Mouse (Mus musculus): Measurements from ENCODE around the gene Hoxa2. TPM values are rescaled to one million over a fixed set of nuclear protein-coding genes. Genes with fewer than 3 reads are reported as not detected.

Hoxa2 gene
- total RNA-seq (2023) = not detected

DNA sequence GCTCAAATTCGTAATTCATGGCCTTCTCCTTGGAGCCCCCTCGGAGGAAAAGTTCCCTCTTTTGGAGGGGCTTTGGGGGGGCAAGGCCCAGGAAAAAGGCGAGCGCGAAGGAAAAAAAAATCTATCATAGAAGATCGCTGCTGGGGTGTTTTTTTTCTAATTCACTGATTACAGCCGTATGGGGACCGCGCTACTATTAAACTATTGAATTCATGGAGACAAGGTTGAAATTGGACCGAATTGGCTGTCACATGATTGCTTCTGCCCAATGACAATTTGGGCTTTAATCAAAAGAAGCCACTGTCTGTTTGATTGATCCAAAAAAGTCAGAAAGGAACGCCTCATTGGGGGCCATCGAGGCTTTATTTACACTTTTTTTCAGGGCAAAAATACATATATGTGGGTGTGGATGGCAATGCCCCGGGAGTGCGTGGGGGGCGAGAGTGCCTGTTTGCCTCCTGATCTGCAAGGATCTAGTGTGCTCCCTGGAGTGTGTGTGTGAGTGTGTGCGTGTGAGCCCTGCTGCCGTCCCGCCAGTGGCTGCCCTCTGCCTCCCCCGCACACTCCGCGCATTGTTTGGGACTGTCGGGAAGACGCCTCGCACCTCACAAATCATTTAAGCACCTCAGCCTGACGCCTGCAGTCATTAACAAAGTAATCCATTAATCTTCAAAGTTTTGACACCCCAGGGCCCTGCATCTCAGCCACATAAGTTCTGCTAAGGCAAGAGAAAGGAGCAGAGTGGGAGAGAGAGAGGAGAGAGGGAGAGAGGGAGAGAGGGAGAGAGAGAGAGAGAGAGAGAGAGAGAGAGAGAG, at the start of gene Hoxa2:
Hoxa2 (minus strand) TSS at position 206 of the 815 bp plus-strand sequence.

DNA sequence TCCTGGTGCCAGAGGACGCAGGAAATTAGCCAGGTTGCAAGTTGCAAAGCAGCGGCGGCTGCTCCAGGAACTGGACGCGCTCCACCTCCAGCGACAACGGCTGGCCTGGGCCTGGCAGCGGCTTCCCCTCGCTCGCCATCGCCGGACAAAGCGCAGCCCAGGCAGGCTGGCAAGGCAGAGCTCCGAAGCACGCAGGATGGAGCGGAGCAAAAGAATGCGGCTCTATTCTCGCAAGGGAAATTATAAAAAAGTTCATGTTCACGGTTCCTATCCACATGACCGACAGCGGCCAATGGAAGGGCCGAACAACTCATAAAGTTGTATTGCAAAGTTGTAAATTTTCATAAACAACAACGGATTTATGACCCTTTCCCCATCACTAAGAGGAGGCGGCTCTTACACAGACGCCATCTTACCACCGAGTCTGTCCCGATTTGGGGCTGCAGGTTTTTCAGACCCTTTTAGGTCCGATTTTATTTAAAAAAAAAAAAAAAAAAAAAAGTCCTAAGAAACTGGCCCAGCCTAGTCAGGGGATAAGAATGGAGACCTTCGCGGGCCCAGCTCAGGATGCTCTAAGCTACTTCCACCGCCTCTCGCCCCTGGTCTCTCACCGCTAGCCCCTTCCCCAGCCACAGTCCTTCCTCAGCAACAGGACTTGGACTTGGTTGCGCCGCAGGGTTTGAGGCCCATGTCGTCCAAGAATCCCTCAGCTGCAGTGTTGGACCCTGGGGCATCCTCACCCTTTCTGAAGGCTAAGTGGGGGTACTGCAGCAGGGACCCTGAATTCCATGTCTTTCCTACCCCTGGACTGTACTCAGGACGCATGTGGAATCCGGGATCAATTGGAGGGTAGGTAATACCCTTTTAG, 48.7 kb upstream of the Hoxa2 start, which contains the start of the genes Hoxa3 and Gm28308:
Hoxa3 (minus strand) TSS at position 218 of the 868 bp plus-strand sequence.
Gm28308 (minus strand) TSS at position 221 of the 868 bp plus-strand sequence.

DNA sequence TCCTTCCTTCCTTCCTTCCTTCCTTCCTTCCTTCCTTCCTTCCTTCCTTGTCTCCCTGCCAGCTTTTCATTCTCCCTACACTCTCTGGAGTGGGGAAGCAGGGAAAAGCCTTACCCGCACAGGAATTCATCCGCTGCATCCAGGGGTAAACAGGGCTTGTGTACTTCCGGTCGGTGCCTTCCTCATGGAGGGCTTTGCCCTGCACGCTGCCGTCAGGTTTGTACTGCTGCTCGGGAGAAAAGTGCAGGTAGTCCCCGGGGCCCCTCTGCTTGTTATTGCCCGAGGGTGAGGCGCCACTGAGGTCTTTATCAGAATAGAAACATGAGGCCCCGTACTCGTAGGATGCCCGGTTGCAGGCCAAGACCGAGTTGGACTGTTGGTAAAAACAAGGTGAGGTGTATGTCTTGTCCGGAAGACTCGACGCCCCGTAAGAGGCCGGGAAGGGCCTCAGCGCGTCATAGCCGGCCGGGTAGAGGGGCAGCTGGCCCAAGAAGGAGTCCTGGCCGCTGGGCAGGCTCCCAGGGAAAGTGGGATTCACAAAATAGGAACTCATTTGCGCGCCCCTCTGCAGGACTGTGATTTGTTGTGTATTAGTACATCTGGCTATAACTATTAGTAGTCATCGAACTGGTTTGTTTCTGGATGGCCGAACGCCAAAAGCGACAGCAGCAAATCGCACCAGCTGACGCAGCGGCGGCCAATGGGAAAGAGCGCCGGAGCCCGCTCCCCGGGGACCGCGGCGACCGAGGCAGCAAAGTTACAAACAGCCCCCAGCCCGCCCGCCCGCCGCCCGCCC, 43.6 kb upstream of the Hoxa2 start, which contains the start of gene Hoxa6:
Hoxa6 (minus strand) TSS at position 651 of the 796 bp plus-strand sequence.

DNA sequence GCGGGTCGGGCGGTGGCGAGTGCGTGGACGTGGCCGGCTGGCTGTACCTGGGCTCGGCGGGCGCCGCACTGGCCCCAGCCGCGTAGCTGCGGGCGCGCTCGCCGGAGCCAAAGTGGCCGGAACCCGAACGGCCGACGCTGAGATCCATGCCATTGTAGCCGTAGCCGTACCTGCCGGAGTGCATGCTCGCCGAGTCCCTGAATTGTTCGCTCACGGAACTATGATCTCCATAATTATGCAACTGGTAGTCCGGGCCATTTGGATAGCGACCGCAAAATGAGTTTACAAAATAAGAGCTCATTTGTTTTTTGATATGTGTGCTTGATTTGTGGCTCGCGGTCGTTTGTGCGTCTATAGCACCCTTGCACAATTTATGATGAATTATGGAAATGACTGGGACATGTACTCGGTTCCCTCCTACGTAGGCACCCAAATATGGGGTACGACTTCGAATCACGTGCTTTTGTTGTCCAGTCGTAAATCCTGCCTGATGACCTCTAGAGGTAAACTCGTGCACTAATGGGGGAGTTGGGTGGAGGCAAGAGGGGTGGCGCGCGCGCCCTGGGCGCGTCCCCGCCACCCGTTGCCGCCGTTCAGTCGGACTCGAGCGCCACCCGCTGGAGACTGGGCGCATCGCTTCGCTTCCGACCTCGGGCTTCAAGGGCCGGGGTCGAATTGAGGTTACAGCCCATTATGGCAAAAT, 39.6 kb upstream of the Hoxa2 start, which contains the start of gene Hoxa5:
Hoxa5 (minus strand) TSS at position 538 of the 703 bp plus-strand sequence.

DNA sequence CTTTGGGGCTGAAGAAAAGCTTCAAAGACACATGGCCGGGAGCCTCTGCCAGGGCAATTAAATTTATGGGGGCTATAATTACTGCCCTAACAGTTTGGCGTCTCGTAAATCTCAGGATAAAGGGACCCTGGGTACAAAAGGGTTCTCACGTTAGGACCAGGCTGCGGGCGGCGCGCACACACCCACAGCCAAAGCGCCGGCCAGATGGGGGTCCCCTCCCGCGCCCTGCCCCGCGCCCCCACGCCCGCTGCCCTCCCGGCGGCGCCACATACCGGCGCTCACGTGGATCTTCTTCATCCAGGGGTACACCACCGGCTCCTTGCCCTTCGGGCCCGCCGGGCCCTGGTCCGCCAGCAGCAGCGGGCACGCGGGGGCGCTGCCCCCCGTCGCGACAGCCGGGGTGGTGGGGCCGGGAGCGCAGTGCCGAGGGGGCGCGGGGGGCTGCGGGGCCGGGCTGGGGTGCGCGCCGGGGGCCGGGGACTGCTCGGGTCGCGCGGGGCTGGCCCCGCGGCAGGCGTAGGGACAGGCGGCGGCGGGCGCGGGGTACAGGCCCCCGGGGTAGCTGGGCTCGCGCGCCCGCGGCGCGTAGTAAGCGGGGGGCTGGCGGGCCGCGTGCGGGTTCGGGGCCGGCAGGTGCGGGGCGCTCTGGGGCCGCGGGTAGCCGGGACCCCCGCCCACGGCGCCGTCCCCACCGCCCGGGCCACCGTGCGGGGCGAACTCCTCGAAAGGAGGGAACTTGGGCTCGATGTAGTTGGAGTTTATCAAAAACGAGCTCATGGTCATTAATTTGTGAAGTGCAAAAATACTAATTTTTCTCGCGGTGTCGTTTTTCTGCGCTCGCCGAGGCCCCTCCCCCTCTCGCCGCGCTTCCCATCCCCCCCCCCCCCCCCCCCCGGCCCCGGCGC, 26.5 kb upstream of the Hoxa2 start, which contains the start of gene Hoxa4:
Hoxa4 (minus strand) TSS at position 848 of the 905 bp plus-strand sequence.

DNA sequence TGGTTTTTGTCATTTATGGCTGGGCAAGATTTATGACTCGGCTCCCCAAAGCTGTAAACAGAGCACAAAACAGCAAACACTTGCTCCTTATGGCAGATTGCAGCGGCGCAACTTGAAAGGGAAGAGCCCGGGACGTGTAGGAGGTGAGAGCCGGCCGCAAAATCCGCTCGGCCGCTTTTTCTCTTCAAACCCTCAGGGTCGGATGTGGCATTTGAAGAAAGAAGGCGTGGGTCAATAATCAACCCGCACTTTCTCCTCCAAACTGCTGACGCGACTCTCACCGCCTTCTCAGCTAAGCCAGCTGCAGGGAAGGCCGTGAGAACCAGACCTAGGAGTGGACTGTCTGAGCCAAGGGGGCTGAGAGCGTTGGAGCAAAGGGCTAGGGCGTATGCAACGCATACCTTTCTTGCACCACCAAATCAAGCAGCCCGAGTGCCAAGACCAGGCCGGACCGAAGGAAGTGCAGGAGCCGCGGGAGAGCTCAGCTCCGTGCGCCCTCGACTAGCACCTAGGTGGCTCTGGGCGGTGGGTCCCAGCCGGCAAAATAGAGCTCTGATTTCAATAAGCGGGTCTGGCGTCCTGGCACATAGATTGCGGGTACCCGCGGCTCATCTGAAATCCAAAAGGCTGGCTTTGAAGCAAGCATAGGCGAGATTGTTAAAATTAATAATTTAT, 12.6 kb upstream of the Hoxa2 start, which contains the start of gene 5730596B20Rik:
5730596B20Rik (plus strand) TSS at position 438 of the 675 bp plus-strand sequence.

GRCm38 (mm10) chr6:52158276-52159051, 6.2 kb downstream of the Hoxa2 start, which contains the start of gene Hoxa1:
TSS of gene Hoxa1 (minus strand) at chr6:52158317.

Other genes with a start within 250 kb of the Hoxa2 start
- 100 to 1,000 TPM; 187 to 226 TPM for gene Skap2, start 152.3 kb downstream of the Hoxa2 start, total RNA-seq (2023)
- not detected for gene Hoxa1, start 6.5 kb downstream of the Hoxa2 start, total RNA-seq (2023)
- gene 5730596B20Rik, start 12.7 kb upstream of the Hoxa2 start, total RNA-seq (2023) = not detected
- gene Hoxa4, start 26.9 kb upstream of the Hoxa2 start, total RNA-seq (2023) = under 1 TPM in 1 of 2 experiments, not detected in 1; 0.24 TPM
- not detected for gene Hoxa5, start 39.8 kb upstream of the Hoxa2 start, total RNA-seq (2023)
- not detected for gene Hoxa6, start 43.9 kb upstream of the Hoxa2 start, total RNA-seq (2023)
- under 1 TPM in 1 of 2 experiments, not detected in 1; 0.46 TPM for gene Hoxa3, start 48.5 kb upstream of the Hoxa2 start, total RNA-seq (2023)
- not detected for gene Gm28308, start 48.5 kb upstream of the Hoxa2 start, total RNA-seq (2023)
- under 1 TPM in 1 of 2 experiments, not detected in 1; 0.90 TPM for gene Hoxa7, start 57.0 kb upstream of the Hoxa2 start, total RNA-seq (2023)
- gene Hoxa9, start 66.3 kb upstream of the Hoxa2 start, total RNA-seq (2023) = 1 to 10 TPM in 1 of 2 experiments, under 1 TPM in 1; 0.31 to 1.1 TPM
- gene Hoxa10, start 76.0 kb upstream of the Hoxa2 start, total RNA-seq (2023) = under 1 TPM in 1 of 2 experiments, not detected in 1; 0.15 TPM
- gene Hoxa11, start 81.0 kb upstream of the Hoxa2 start, total RNA-seq (2023) = not detected
- gene Hoxa13, start 96.0 kb upstream of the Hoxa2 start, total RNA-seq (2023) = not detected
- gene Evx1, start 148.7 kb upstream of the Hoxa2 start, total RNA-seq (2023) = not detected

All from neutrophil, adult 83 days (primary cell).